Mouse (Mus musculus) layer of hippocampus, postnatal 14 days (tissue): Measurements from ENCODE around the gene Fmn2. TPM values are rescaled to one million over a fixed set of nuclear protein-coding genes. Genes with fewer than 3 reads are reported as not detected.

Experiments
- DNase-seq, 2 experiments: peaks; one replicate each; pipeline ENCODE4 v3.0.0; 2021 to 2022; ENCODE audit warnings: low spot score in 2 of 2, mixed read lengths in 1 of 2
- total RNA-seq, 2 experiments: library from RNA; stranded (reverse); gene quantifications; 2 replicates each; pipeline ENCODE4 v1.2.3; 2021

Fmn2 gene
- total RNA-seq, 2 experiments from 2014 or later: 51.5 to 55.7 TPM

DNA sequence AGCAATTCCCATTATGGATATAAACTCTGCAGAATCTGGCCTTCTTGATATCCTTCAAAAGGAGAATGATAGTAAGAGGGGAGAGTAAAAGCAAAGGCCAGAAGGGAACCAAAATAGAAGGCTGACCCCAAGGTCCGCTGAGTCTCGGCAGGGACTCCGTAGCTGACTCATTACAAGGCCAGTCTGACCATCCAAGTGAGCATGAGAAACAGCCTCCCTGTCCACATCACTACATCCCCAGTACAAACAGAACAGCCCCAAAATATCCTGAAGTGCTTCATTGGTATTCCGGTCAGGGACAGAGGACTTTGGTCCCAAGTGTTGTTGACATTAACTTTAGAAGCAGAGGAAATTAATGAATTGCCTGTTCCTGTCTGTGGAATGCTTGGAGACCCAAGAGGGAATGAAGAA, 270.3 kb downstream of the Fmn2 start:
- DNase-seq: no peak

GRCm38 (mm10) chr1:174781037-174781436, 279.4 kb downstream of the Fmn2 start:
- DNase-seq: peak in 1 of 2 experiments; percentile 9

- no peak for DNase-seq
Observed at GRCm38 (mm10) chr1:174788617-174789016, 287.0 kb downstream of the Fmn2 start.

GRCm38 (mm10) chr1:174811846-174812245, 310.2 kb downstream of the Fmn2 start:
- DNase-seq: no peak

GRCm38 (mm10) chr1:174826562-174826961, 324.9 kb downstream of the Fmn2 start:
- no peak for DNase-seq

- no peak for DNase-seq
Observed at GRCm38 (mm10) chr1:174836861-174837260, 335.2 kb downstream of the Fmn2 start.

DNA sequence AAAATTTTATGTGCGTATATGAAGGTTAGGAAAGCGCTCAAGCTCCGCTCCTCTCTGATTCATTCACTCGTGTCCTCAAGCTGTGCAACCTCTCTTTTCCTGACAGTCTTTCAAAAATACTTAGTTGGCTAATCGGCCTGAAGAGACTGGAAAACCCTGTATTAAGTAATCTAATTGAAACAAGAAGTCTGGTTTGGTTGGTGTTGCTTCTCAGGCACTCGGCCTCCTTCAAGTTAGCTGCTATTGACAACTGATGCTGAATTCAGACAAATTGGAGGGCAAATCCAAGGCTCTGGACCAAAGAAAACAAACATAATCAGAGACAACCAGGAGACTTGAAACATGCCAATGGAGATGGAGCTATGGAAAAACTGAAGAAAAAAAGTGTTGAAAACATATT, 343.2 kb downstream of the Fmn2 start:
- no peak for DNase-seq

- no peak for DNase-seq
Observed at GRCm38 (mm10) chr1:174856188-174856587, 354.6 kb downstream of the Fmn2 start.

- no peak for DNase-seq
Observed at GRCm38 (mm10) chr1:174860407-174861118, 358.9 kb downstream of the Fmn2 start.

Other genes starting within 250 kb of the Fmn2 start
- gene Olfr419, start 249.8 kb upstream of the Fmn2 start, total RNA-seq: not detected
- not detected for gene Mptx1, start 171.3 kb upstream of the Fmn2 start, total RNA-seq
- not detected for gene Olfr417, start 136.7 kb upstream of the Fmn2 start, total RNA-seq
- not detected for gene Olfr248, start 110.8 kb upstream of the Fmn2 start, total RNA-seq
- not detected for gene Olfr414, start 77.8 kb upstream of the Fmn2 start, total RNA-seq
- not detected for gene Olfr220, start 59.7 kb upstream of the Fmn2 start, total RNA-seq